Mouse (Mus musculus): Measurements from ENCODE around the gene Pex11a. TPM values are rescaled to one million over a fixed set of nuclear protein-coding genes. Genes with fewer than 3 reads are reported as not detected.
A peak's percentile ranks its signal among the peaks of the same experiment; 100 is the strongest.
"Not testable (repeated sequence)": the region's sequence is repeated elsewhere in the genome, so short reads cannot be mapped to it uniquely, and the experiment has no call there.

The Pex11a gene
- 18.9 and 27.5 TPM in 2 replicates for polyA plus RNA-seq (2012; rRNA removed)

DNA sequence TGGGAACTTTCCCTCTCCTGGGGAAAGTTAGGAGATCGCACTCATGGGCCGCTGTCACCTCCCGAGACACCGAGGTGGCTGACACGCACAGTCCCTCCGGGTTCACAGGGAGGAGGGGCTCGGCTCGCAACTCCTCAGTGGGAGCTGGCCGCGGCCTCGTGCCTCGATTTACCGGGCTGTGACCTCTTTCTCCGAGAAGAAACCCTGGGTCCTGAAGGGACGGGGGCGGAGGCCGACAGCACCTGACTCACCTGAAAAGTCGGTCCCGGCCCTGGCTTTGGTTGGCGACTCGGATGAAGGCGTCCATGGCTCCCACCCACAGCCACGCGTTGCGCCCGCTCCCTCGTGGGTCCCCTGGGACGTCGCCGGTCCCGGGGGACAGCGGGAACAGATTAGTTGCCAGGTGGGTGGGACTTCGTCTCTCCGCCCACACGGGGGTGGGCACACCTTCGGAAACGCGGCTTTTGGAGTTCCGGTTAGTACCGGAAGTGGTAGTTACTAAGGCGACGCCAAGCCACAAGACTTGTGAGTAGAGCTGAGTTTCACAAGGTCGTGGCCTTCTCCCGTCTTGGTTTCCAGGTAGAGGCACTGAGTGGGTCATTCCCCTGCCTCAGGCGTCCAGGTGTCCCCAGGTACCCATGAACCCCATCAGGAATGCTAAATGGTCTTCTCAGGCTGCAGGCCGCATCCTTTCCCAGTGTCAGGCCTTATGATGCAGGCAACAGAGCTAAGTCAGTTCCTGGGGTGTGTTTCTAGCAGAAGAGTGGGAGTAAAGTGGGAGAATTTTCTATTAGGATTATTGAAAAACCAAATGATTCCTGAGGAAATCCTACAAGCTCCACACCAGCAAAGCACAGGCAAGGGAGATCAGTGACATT lies at the start of gene Pex11a, which contains the start of gene Wdr93:
Gene Pex11a, minus strand, starts transcription at position 473 of the 878 bp plus-strand sequence.
Gene Wdr93, plus strand, starts transcription at position 505 of the 878 bp plus-strand sequence.
- peak; percentile 80 for DNase-seq (ENCODE audit: low read depth, low spot score)
- 4% methylated on average over 46 of the region's 46 CpGs for WGBS

DNA sequence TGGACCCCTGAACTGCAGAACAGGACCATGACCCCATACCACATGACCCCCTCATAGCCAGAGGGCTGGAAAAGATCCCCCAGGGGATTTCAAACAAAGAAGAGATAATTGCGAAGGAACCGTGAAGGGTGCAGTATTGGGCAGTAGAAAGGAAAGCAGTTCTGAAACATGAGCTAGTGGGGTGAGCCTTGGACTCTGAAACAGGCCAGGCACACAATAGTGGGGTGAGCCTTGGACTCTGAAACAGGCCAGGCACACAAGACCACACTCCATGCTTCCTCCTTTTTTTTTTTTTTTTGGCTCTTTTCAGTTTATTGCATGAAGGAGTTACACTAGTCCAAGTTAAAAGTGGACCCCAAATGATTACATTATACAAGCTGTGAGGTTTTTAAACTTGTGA lies 46.9 kb upstream of the Pex11a start:
- DNase-seq (ENCODE audit: low read depth, low spot score), result not testable (repeated sequence)
- 50% methylated on average over 2 of the region's 2 CpGs for WGBS

DNA sequence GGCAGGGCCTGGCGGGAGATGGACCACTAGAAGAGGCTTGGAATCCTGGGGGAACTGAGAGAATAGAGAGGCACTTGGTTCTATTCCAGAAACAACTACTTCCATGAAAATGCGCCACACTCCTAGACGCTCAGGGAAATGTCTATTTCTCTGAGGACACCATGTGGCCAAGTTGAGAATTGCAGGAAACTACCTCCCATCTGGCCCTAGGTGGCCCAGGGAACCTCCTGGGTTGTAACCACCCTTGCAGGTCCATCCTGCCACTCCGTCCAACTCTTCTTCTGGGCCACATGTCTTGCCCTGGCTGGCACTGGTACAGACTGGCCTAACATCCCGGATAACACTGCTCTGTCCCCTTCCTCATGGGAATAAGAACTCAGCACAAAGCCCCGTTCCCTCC lies 43.4 kb upstream of the Pex11a start:
- DNase-seq (ENCODE audit: low read depth, low spot score), result peak; percentile 61
- 17% methylated on average over 6 of the region's 6 CpGs for WGBS

DNA sequence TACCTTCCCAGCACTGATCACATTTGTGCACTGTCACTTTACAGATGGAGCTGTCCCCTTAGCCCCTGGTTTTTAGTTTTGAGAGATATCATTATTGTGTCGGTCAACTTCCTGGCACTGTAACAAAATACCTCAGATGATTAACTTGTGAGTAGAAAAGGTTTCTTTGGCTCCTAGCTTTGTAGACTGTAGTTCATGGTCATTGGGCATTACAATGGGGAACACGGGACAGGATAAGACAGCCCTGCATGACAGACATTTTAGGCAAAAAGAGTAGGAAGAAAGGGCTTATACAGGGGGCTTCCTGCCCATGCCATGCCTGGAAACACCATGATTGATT lies 39.6 kb upstream of the Pex11a start:
- DNase-seq (ENCODE audit: low read depth, low spot score), result no peak
- WGBS, result 81% methylated on average over 2 of the region's 2 CpGs

DNA sequence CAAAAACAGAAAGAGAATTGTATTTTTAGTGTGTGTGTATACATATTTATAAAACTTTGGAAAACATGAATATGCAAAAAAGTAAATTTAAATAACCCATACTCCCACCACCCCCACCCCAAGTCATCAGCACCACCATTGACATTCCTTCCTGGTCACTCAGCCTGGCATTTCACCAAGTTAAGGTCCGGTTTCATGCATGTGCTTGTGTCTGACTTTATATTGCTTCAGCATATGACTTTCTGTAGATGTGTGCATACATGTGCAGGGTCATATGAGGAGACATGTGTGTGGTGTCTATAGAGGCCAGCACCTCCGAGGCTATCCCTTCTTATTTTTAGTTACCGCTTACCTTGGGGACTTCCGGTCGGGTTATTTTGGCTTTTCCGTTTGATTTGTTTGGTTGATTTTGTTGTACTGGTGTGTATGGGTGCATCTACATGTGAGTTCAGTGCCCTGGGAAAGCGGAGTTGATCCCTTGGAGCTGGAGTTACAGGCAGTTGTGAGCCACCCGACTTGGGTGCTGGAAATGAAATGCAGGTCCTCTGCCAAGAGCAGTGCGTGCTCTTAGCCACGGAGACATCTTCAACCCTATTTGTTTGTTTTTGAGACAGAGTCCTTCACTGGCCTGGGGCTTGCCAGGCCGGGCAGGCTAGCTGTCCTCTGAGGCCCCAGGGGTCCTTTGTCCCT lies 39.0 kb upstream of the Pex11a start:
- 85% methylated on average over 11 of the region's 11 CpGs for WGBS
- DNase-seq (ENCODE audit: low read depth, low spot score), result no peak

DNA sequence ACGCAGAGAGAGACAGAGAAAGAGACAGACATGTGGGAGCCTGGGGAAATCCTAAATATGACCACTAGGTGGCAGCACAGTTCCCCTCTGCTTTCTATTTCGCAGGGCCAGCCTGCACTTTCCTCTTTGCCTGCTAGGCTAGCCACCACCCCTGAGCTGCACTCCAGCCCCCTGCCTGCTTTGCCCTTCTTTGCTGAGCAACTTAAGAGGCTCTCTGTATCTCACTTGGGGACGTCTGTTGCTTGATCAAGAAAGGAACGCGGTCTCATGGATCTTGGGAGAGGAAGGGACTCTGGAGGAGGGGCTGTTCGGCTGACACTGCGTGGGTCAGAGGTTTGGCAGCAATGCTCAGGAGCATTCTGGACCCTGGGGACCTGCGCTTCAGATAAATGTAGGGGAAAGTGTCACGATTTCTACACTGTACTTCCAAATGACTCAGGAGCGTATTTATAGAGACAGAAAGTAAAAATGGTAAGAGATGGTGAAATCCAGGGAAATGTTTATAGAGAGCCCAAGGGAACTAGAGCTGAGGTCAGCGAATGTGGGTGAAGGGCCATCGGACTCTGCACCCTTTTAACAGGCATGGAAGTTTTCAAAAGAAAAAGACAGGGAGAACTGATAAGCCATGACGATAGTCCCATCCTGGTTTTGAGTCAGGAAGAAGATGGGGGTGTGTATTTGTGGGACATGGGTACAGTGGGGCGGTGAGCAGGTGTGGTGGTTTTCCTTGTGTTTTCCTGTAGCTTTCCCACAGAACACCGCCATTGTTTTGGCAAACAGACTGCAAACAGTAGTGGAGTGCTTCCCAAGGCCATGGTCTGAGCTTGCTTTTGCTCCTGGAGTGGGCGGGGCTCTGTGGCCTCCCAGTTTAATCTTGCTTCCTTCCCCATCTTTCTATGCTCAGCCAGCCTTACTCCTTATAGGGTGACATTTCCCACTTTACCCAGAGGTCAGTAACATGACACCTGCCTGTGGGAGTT lies 38.0 kb upstream of the Pex11a start:
- peak; percentile 59 for DNase-seq (ENCODE audit: low read depth, low spot score)
- WGBS, result 12% methylated on average over 16 of the region's 16 CpGs

DNA sequence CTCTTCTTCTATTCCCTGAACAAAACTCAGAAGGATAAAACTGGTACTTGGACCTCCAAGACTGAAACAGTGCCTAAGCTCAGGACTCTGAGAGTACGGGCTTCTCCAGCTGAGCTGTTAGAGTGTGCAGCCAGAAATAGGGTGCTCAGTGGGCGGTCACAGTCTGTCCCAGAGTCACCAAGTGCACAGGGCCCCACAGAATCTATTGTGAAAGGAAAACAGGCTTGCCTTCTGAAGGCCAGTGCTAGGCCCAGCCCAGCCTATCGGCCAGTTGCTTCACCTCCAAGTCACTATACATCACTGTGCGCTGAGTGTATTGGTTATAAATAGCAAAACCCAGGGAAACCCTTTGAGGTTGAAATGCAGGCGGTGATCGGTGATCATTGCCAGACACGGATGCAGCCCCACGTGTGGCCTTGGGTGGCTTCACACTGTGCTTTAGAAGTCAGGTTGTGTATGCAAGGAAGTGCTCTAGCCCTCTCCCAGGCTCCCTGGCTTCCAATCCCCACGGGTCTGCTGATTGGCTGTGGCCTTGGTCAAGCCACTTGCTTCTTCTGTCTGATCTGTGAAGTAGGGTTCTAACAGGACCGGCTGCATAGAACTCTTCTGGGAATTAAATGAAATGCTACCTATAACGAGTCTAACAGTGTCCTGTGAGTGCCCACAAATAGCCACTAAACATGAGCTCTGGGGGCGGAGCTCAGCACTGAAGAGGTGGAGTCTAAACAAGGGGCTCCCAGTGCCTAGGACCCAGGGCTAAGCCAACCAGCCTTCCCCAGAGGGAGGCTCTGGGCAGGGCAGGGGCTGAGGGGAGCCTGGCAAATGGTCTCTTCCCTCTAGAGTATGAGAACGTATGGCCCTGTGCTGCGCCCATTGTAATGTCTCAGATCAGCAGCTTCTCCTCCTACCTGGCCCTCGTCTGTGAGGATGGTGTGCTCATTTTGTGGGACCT lies 28.9 kb upstream of the Pex11a start:
- DNase-seq (ENCODE audit: low read depth, low spot score), result no peak
- WGBS, result 65% methylated on average over 15 of the region's 15 CpGs

DNA sequence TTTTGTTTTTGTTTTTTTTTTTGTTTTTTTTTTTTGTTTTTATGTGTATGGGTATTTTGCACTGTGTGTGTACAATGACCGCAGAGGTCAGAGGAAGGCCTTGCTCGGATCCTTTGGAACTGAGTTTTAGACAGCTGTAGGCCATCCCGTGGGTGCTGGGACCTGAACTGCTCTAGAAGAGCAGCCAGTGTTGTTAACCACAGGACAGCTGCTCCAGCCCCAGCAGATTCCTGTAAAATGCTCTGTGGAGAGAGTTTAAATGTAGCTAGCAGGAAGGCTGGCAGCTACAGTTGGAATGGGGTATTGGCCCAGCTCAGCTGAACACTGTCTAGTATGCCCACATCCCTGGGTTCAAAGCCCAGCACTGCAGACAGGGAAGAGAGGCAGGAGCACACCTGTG lies 26.7 kb upstream of the Pex11a start:
- no peak for DNase-seq (ENCODE audit: low read depth, low spot score)
- 76% methylated on average over 3 of the region's 3 CpGs for WGBS

DNA sequence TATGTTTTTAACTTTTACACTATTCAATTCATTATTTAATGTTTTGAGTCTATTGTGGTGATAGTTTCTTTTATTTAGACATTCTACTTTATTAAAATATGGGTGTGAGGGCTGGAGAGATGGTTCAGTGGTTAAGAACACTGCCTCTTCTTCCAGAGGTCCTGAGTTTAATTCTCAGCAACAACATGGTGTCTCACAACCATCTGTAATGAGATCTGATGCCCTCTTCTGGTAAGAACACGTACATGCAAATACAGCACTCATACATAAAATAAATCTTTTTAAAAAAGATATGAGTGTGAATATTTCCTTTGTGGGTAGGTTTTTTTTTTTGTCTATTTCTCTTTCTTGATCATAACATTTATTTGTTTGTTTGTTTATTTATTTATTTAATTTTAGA lies 23.1 kb upstream of the Pex11a start:
- DNase-seq (ENCODE audit: low read depth, low spot score), result no peak
- WGBS, result 48% methylated on average over 1 of the region's 1 CpGs

DNA sequence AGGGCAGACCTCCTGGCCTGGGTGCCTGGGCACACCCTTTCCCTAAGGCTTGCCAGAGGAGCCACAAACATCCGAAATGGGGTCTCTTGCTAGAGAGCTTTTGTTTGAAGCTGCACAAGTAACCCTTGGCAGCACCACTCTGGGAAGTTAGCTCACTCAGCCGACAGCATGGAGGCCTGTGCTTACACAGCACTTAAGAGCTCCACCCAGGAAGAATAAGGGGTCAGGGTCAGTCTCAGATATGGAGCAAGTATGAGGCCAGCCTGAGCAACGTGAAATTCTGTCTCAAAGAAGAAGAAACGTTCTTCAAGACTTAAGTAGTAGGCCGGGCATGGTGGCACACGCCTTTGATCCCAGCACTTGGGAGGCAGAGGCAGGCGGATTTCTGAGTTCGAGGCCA lies 19.2 kb upstream of the Pex11a start:
- DNase-seq (ENCODE audit: low read depth, low spot score), result no peak
- WGBS, result 60% methylated on average over 8 of the region's 8 CpGs

DNA sequence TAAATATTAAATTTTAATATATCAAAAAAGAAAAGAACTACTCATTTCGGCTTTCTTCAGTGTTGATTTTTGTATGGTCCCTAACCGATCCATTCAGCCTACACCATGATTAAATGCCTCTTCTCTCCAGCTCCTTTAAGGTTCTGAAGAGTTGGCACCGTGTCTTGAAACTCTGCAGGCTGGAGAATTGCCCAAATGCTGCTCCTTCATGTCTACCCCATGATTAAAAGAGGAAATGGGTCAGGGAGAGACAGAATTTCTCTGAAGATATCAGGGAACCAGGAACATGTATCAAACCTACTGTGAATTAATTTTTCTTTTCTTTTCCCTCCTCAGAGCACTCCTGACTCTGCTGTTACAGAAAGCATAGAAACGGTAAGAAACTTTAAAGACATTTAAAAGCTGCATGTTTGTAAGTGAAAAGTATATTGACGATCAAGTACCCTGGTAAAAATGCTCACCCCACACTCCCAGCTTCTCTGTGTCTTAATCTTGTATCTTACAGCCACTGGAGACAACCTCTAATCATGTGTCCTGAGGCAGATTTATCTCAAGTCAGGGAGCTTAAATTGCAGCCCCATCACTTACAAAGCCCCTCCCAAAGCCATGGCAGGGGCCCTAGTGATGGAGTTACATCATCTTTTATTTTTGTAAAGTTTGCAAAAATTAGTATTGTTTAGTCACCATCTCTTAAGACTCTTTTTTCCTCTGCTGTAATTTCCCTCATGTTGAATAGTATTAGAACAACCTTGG lies 18.4 kb upstream of the Pex11a start:
- DNase-seq (ENCODE audit: low read depth, low spot score), result no peak
- 74% methylated on average over 5 of the region's 5 CpGs for WGBS

DNA sequence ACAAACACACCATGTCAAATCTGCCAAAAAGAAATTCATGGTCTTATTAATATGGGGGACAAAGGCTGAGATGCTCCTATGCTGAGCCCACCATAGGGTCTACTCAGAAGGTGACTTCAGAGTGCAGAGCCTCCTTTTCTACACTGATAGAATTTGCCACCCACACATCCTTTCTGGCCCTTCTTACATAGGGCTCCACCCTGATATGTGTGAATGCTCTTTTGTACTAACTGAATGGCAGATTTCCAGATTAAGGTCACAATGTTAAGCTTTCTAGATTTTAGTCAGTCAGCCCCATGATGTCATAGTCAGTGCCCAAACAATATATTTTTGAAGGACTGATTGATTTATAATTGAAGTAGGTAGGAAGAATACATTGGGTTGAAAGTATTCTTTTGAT lies 16.8 kb upstream of the Pex11a start:
- no peak for DNase-seq (ENCODE audit: low read depth, low spot score)

DNA sequence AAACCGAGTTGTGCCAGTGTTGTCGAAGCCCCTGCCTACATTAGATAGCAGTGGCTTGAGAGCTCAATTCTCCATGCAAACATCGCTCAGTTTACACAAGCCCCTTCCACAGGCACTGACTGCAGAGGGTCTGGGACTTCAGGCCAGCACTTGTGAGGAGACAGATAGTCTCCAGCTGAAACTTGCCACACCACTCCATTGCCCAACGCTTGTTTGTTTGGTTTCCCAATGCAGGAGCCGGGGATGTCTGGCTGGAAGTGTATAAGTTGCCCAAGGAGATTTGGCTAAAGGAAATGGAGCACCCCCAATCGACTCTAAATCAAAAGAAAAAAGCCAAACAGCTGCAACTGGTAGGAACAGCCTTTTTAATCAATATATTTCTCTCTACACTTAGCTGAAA lies 15.2 kb upstream of the Pex11a start:
- WGBS, result 51% methylated on average over 6 of the region's 6 CpGs
- no peak for DNase-seq (ENCODE audit: low read depth, low spot score)

DNA sequence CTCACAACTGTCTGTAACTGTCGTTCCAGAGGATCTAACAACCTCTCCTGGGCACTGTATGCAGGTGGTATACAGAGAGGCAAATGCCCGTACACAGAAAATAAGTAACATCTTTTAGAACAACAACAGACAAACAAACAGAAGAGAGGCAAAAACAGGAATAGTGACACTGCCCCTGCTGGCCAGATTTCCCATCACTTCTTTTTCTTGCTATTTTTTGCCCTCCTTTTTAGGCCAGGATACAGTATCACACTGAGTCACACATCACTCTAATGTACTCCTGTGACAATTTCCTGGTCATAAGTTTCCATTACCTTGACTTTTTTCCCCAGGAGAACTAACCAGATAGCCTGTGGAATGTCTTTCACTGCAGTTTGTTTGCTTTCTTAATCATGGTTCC lies 13.4 kb upstream of the Pex11a start:
- 56% methylated on average over 2 of the region's 2 CpGs for WGBS

DNA sequence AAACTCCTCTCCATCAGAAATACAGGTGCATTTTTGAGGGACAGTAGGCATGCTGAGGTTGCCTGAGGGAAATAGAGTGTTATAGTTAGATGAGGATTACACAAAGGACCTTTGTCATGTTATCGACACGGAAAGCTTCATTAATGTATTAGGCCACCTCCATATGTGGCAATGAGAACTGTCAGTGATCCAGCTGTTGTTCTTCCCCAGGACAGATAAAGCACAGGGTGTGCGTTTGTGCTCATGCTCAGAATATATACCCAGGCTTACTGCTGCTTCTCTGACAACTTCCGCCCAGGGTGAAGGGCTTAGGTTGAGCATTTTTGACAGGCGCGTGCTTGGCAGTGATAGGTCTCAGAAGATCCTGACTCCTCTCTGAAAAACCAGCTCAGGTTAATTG lies 6.6 kb upstream of the Pex11a start:
- 84% methylated on average over 6 of the region's 6 CpGs for WGBS
- DNase-seq (ENCODE audit: low read depth, low spot score), result no peak

More for the DNA sequence above, 13.4 kb upstream of the Pex11a start:
- DNase-seq (ENCODE audit: low read depth, low spot score), result no peak

DNA sequence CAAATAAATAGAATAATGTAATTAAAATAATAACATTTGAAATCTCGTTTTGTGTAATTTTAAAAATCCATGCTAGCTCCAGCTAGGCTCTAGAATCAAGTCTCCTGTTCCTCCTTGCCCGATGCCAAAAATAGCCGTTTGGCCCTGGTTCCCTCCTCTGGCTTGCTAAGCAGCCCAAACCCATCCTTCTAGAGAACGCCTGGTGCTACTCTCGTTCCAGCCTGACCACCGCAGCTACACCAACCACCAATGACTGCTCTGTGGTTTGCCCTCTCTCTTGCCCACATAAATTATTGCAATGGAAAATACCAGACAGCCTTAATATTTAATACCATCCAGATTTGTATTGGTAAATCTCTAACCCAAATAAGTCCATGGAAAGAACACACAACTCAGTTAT lies 4.7 kb upstream of the Pex11a start:
- no peak for DNase-seq (ENCODE audit: low read depth, low spot score)
- WGBS, result 73% methylated on average over 6 of the region's 6 CpGs

DNA sequence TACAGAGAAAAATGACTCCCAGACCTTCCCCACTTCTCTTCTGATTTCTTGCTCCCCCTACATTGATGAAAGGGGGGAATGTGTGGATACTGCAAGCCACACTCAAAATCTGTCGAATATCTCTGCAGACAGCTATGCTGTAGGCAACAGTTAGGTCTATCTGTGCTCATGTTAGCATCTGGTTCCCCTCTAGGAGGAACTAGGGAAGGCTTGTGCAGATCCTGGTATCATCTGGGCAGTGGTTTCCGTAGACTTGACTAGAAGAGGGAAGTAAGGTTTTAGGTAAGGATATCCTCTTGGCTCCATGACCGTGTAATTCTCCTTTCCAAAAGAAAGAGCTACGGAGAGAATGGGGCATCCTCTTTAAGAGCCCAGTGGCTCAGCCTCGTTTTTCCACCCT lies 1.7 kb upstream of the Pex11a start:
- WGBS, result 80% methylated on average over 5 of the region's 5 CpGs

DNA sequence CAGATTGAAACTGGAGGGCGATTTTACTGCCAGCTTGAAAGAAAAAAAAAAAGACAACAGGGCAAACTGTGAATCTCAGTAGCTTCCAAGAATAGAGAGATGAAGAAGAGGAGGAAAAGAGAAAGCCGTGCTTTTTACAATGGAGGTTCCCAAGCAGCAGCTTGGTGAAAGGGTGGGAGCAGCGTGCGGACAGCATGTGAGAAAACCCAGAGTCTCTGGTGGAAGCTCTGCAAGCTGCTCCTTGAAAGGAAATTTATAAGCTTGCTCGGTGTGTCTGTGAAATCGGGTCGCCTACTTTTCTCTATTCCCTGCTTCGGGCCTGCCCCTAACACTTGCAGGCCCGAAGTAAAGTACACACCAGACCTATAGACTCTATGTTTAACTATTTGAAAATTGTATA lies 1.1 kb upstream of the Pex11a start:
- 91% methylated on average over 9 of the region's 9 CpGs for WGBS
- no peak for DNase-seq (ENCODE audit: low read depth, low spot score)

More for the DNA sequence above, 1.7 kb upstream of the Pex11a start:
- DNase-seq (ENCODE audit: low read depth, low spot score), result no peak
